Mouse (Mus musculus) myocyte (in vitro differentiated cells): ENCODE results near the gene Sumo3.

Source experiments
- E2F4 ChIP-seq: IDR thresholded peaks from one replicate; pipeline ENCODE4 v1.6.1; 2011; ENCODE audit warnings: mild to moderate bottlenecking, control low read depth, moderate library complexity; ENCODE audit not compliant: insufficient read depth
- MAX ChIP-seq: IDR thresholded peaks from one replicate; pipeline ENCODE4 v1.6.1; 2011; ENCODE audit warnings: low read depth, mild to moderate bottlenecking, control low read depth
- MYOD1 ChIP-seq, 3 experiments: IDR thresholded peaks; one replicate each; pipeline ENCODE4 v1.6.1; 2011; ENCODE audit warnings: control low read depth in 2 of 3, low read depth in 2 of 3, mild to moderate bottlenecking in 2 of 3, moderate library complexity in 1 of 3; ENCODE audit not compliant: insufficient read length in 2 of 3, control insufficient read depth in 1 of 3
- POLR2A ChIP-seq: IDR thresholded peaks from one replicate; pipeline ENCODE4 v1.6.1; 2011; ENCODE audit warnings: low read depth, mild to moderate bottlenecking, control low read depth, moderate library complexity; ENCODE audit not compliant: insufficient read length
- POLR2AphosphoS2 ChIP-seq: IDR thresholded peaks from one replicate; pipeline ENCODE4 v1.6.1; 2011; ENCODE audit warnings: low read depth, control low read depth; ENCODE audit not compliant: insufficient read length

- TF ChIP-seq POLR2A (no peak), E2F4 (no peak), MAX (no peak), MYOD1 (IDR thresholded peaks at IDR 0.05; ENCODE audit: control insufficient read depth in 1 of 3, insufficient read length in 2 of 3, low read depth in 2 of 3) (no peak), POLR2AphosphoS2 (no peak)
Observed at GRCm38 (mm10) chr10:77608589-77608988, 2.7 kb downstream of the Sumo3 start.
